Mouse (Mus musculus) C2C12 (cell line): ENCODE data around the gene Naa50.

Experiments used
- FOSL1 ChIP-seq: IDR thresholded peaks from one replicate; pipeline ENCODE4 v1.8.0; 2011; ENCODE audit warnings: mild to moderate bottlenecking, low read length; ENCODE audit not compliant: poor library complexity, insufficient read depth, severe bottlenecking
- MAX ChIP-seq: IDR thresholded peaks from one replicate; pipeline ENCODE4 v1.6.1; 2011; ENCODE audit warnings: mild to moderate bottlenecking, control low read depth
- MYOG ChIP-seq: IDR thresholded peaks from one replicate; pipeline ENCODE4 v1.6.1; 2011; ENCODE audit not compliant: control insufficient read depth, insufficient read length; ENCODE audit errors: extremely low read depth

GRCm38 (mm10) chr16:44154497-44155057 lies 14.9 kb downstream of the Naa50 start:
- TF ChIP-seq MYOG: no peak
- TF ChIP-seq MAX: no peak
- TF ChIP-seq FOSL1: no peak
